Mouse (Mus musculus): ENCODE measurements around the gene Gzmn. TPM values are rescaled to one million over a fixed set of nuclear protein-coding genes. Genes with fewer than 3 reads are reported as not detected.
"Not testable (repeated sequence)": the region's sequence is repeated elsewhere in the genome, so short reads cannot be mapped to it uniquely, and the experiment has no call there.

The Gzmn gene
- not detected for total RNA-seq (2022)

GRCm38 (mm10) chr14:56174499-56174898, at the start of gene Gzmn:
Gene Gzmn, minus strand, starts transcription at chr14:56174599.
- DNase-seq (ENCODE audit: low spot score in 2 of 2), result no peak

- DNase-seq (ENCODE audit: low spot score in 2 of 2), result no peak
Observed at GRCm38 (mm10) chr14:56211317-56211716, 36.9 kb upstream of the Gzmn start, which contains the start of gene Gzmf. Gene Gzmf, minus strand, starts transcription at chr14:56211417.

DNA sequence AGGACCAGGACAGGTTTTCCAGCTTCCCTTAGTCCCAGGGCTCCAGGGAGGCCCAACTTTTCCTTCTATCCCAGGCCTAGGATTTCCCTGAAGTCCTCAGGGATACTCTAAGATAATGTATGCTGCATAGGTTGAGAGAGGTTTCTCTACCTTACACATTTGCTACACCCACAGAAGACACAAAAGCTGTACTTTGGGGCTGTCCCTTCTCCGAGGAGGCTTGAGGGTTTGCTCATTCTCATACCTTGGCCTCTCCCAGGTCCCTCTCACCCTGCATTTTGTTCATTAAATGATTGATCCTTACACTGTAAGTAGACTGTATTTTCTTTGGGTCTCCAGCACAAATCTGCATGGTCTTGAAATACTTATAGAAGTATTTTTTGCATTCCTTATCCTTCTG, 31.2 kb upstream of the Gzmn start:
- DNase-seq (ENCODE audit: low spot score in 2 of 2), result no peak

DNA sequence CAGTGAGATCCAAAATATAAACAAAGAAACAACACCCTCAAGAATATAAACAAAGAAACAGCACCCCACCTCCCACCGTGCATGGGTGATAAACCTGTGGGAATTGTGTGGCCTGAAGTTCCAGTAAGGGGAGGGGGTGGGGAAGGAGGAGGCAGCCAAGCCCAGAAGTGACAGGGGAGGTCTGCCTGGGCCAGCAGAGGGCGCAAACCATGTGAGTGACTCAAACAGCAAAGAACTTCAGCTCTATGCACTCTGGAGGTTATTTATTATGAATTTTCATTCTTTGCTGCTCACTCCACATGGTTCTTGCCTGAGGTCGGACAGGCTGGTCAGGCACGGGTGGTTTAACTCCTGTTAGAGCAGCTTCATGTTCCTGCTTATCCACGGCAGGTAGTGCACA, 30.6 kb upstream of the Gzmn start:
- not testable (repeated sequence) for DNase-seq (ENCODE audit: low spot score in 2 of 2)

GRCm38 (mm10) chr14:56203975-56204374, 29.6 kb upstream of the Gzmn start:
- peak in 1 of 2 experiments; percentile 35 for DNase-seq (ENCODE audit: low spot score in 2 of 2)

DNA sequence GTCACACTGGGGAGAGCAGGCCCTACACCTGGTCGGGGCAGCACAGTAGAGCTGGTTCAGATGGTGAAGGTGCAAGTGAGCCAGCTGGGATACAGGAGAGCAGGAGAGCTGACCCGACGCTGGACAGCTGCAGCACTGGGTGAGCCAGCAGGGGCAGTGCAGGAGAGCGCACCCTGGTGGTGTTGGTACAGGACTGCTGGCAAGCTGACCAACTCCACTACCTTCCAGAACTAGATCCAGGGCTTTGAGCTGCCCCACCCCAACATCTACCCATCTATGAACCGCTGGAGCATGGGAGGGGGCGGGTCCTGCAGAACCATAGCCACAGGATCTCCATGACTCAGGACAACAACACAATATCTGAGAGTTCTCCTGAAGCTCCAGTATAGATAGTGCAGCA, 12.5 kb upstream of the Gzmn start:
- DNase-seq (ENCODE audit: low spot score in 2 of 2), result no peak

DNA sequence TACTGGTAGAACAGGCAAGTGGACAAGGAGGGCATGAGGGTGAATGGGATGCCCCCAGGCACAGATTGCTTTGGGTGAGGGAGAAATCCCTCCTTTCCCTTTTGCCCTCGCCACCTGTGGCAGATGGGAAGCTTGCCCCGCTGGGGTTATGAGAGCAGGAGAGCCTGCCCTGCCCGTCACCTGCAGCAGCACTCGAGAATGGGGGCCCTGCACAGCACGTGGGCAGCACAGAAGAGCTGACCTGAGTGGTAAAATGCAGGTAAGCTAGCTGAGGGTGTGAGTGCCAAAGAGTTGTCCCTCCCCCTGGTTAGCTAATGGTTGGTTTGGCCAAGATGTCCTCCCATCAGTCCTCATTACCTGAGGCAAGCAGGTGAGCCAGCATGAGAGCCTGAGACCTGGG, 12.1 kb upstream of the Gzmn start:
- DNase-seq (ENCODE audit: low spot score in 2 of 2), result no peak

- DNase-seq (ENCODE audit: low spot score in 2 of 2), result not testable (repeated sequence)
Observed at GRCm38 (mm10) chr14:56177651-56178050, 3.3 kb upstream of the Gzmn start.

- no peak for DNase-seq (ENCODE audit: low spot score in 2 of 2)
Observed at GRCm38 (mm10) chr14:56173396-56173795, 1.0 kb downstream of the Gzmn start.

DNA sequence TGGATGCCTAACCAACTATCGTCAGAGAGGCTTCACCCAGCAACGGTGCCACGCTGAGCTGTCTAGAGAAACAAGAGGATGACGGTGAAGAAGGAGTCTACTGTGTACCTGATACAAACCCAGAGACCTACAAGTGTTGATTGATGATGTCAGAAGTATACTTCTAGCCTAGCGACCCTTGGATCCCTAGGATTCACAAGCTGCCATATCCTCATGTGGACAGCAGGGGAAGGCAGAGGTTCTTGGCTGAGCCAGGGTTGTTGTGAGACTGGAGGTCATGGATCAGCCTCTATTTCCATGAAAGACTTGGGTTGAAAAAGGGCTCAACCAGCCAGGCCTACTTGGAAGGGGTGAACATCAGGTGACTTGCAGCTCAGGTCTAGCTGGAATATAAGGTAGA, 1.7 kb downstream of the Gzmn start:
- DNase-seq (ENCODE audit: low spot score in 2 of 2), result no peak

- DNase-seq (ENCODE audit: low spot score in 2 of 2), result peak in 1 of 2 experiments; percentile 60
Observed at GRCm38 (mm10) chr14:56168009-56168408, 6.4 kb downstream of the Gzmn start.

GRCm38 (mm10) chr14:56162109-56162508, 12.3 kb downstream of the Gzmn start:
- no peak for DNase-seq (ENCODE audit: low spot score in 2 of 2)

DNA sequence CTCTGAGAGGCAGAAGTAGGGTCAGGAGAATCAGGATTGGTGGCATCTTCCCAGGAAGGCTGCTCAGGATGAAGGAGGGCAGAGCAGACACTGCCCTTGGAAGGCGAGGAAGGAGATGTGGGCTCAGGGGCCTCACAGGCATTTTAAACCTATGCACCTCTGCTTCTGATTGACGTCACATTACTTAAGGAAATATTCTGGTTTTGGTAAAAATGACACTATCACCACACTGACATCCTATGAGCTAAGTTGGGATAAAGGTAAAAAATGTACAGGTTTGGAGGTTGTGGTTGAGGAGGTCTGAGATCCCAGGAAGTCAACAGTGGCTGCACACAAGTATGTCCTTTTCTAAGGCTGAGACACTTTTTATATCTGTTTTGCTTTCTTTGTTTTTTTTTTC, 14.9 kb downstream of the Gzmn start, which contains the start of gene Gzmg:
TSS of gene Gzmg (minus strand) at position 101 of the 400 bp plus-strand sequence.
- not testable (repeated sequence) for DNase-seq (ENCODE audit: low spot score in 2 of 2)

DNA sequence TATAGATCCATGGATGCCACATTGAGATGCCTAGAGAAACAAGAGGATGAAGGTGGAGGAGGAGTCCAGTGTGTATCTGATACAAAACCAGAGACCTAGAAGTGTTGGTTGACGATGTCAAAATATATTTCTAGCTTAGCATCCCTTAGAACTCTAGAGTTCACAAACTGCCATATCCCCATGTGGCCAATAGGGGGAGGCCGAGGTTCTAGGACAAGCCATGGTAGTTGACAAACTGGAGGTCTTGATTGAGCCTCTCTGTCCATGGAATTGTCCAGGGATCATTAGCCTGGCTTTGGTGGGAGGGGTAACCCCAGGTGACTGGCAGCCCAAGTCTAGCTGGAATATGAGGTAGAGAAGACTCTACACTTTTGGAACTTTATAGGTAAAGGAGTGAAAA, 19.1 kb downstream of the Gzmn start:
- no peak for DNase-seq (ENCODE audit: low spot score in 2 of 2)

DNA sequence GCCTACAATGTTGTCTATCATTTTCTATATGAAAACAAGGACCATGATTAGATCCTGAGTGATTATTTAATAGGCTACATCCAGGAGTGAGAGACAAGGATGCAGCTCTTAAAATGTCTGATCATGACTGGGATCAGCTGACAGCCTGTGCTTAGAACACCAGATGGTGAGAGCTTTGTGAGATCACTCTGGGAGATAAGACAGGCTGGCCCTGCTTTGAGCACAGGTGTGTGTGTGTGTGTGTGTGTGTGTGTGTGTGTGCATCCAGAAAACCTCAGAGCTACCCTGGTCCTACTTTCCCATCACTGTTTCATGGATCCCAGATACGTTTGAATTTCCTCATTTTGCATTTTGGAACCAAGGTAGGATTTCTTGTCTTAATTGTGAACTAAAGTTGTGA, 40.7 kb downstream of the Gzmn start:
- not testable (repeated sequence) for DNase-seq (ENCODE audit: low spot score in 2 of 2)

DNA sequence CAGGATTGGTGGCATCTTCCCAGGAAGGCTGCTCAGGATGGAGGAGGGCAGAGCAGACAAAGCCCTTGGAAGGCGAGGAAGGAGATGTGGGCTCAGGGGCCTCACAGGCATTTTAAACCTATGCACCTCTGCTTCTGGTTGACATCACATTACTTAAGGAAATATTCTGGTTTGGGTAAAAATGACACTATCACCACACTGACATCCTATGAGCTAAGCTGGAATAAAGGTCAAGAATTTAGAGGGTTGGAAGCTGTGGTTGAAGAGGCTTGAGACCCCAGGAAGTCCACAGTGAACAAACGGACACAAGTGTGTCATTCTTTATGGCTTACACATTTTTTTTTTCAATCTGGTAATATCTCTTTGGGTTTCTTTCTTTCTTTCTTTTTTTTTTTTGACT, 41.9 kb downstream of the Gzmn start, which contains the start of gene Gzmd:
TSS of gene Gzmd (minus strand) at position 101 of the 400 bp plus-strand sequence.
- not testable (repeated sequence) for DNase-seq (ENCODE audit: low spot score in 2 of 2)

- no peak for DNase-seq (ENCODE audit: low spot score in 2 of 2)
Observed at GRCm38 (mm10) chr14:56128341-56128740, 46.1 kb downstream of the Gzmn start.

GRCm38 (mm10) chr14:56123516-56123915, 50.9 kb downstream of the Gzmn start:
- no peak for DNase-seq (ENCODE audit: low spot score in 2 of 2)

DNA sequence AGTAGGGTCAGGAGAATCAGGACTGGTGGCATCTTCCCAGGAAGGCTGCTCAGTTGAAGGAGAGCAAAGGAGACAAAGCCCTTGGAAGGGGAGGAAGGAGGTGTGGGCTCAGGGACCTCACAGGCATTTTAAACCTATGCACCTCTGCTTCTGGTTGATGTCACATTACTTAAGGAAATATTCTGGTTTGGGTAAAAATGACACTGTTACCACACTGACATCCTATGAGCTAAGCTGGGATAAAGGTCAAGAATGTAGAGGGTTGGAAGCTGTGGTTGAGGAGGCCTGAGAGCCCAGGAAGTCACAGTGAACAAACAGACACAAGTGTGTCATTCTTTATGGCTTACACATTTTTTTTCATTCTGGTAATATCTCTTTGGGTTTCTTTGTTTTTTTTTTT, 53.9 kb downstream of the Gzmn start, which contains the start of gene Gzme:
TSS of gene Gzme (minus strand) at position 101 of the 400 bp plus-strand sequence.
- no peak for DNase-seq (ENCODE audit: low spot score in 2 of 2)

Other genes starting within 250 kb of the Gzmn start
- not detected for gene Cma1, start 229.9 kb downstream of the Gzmn start, total RNA-seq (2022)
- not detected for gene Cma2, start 223.6 kb downstream of the Gzmn start, total RNA-seq (2022)
- not detected for gene Mcpt1, start 156.6 kb downstream of the Gzmn start, total RNA-seq (2022)
- gene Mcpt9, start 144.1 kb downstream of the Gzmn start, total RNA-seq (2022), result not detected
- gene Mcpt2, start 132.6 kb downstream of the Gzmn start, total RNA-seq (2022), result not detected
- not detected for gene Mcpt4, start 112.3 kb downstream of the Gzmn start, total RNA-seq (2022)
- not detected for gene Mcpt8, start 89.3 kb downstream of the Gzmn start, total RNA-seq (2022)
- gene Ctsg, start 72.0 kb downstream of the Gzmn start, total RNA-seq (2022), result not detected
- gene Gzme, start 54.0 kb downstream of the Gzmn start, total RNA-seq (2022), result not detected
- not detected for gene Gzmd, start 42.0 kb downstream of the Gzmn start, total RNA-seq (2022)
- gene Gzmg, start 15.0 kb downstream of the Gzmn start, total RNA-seq (2022), result not detected
- gene Gzmf, start 36.8 kb upstream of the Gzmn start, total RNA-seq (2022), result not detected
- not detected for gene Gzmc, start 60.1 kb upstream of the Gzmn start, total RNA-seq (2022)
- not detected for gene Gzmb, start 87.7 kb upstream of the Gzmn start, total RNA-seq (2022)
- under 1 TPM in 2 of 4 experiments, not detected in 2; 0.30 to 0.57 TPM for gene Atp12a, start 190.5 kb upstream of the Gzmn start, total RNA-seq (2022)
- 1 to 10 TPM in 3 of 4 experiments, under 1 TPM in 1; 0.94 to 1.9 (median 1.9) TPM for gene Rnf17, start 228.0 kb upstream of the Gzmn start, total RNA-seq (2022)